Mouse (Mus musculus): ENCODE measurements around the gene Dus4l. TPM values are rescaled to one million over a fixed set of nuclear protein-coding genes. Genes with fewer than 3 reads are reported as not detected.
"Not testable (repeated sequence)": the region's sequence is repeated elsewhere in the genome, so short reads cannot be mapped to it uniquely, and the experiment has no call there.

Gene Dus4l
- polyA plus RNA-seq, 1 experiment from 2014 or later = 15.8 TPM

DNA sequence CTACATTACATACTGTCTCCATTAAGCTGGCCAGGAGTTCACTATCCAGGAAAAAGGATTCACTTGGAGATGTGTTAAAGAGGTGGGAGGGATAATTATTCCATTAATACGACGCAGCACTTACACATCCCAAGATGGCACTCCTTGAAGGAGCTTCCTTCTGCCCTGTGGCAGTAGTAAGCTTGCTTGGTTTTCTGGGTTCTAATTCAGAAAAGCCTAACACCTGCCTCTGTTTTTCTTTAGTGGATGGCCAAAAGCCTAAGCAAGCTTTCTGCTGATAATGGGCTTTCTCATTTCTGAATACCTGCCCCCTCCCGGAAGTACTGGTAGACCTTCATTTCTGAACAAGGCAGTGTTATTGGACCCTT lies 19.4 kb downstream of the Dus4l start:
- no peaks in the 10 kb centered on the region for H3K9me3 ChIP-seq
- ATAC-seq (ENCODE audit: insufficient number of reproducible peaks, insufficient read depth, low FRiP score, low TSS enrichment, low read depth) = 0 out of 2 replicates have a peak, but pooled peaks have one; percentile 10
- H3K9ac ChIP-seq = no peak overlapping the region
- WGBS = 87% methylated on average over 3 of the region's 3 CpGs
- peak overlapping the region; percentile 64; the same call in 1 of the 2 replicates for H3K4me3 ChIP-seq
- H3K27ac ChIP-seq = no peak overlapping the region; the same call in 1 of the 2 replicates
- H3K4me2 ChIP-seq = peak overlapping the region; percentile 75
- no peaks in the 10 kb centered on the region for H3K27me3 ChIP-seq
- H3K4me1 ChIP-seq = peaks cover 12% of the 10 kb centered on the region
- H3K36me3 ChIP-seq = 0 out of 2 replicates have a peak, but pooled peaks cover 3% of the 10 kb centered on the region

GRCm38 (mm10) chr12:31634343-31635239 lies 20.0 kb downstream of the Dus4l start, which contains the start of gene Bcap29:
Gene Bcap29, minus strand, starts transcription at chr12:31634658.
- peak; percentile 79 for ATAC-seq (ENCODE audit: insufficient number of reproducible peaks, insufficient read depth, low FRiP score, low TSS enrichment, low read depth)
- Histone ChIP-seq H3K9me3 (no peaks in the 10 kb centered on the region), H3K4me3 (peak within 1 kb of the TSS; percentile 64), H3K36me3 (peaks cover 5% of the 10 kb centered on the region; the same call in 1 of the 2 replicates), H3K4me2 (peak within 1 kb of the TSS; percentile 75), H3K27ac (peak within 1 kb of the TSS; percentile 83), H3K9ac (peak within 1 kb of the TSS; percentile 85), H3K27me3 (no peaks in the 10 kb centered on the region), H3K4me1 (peaks cover 12% of the 10 kb centered on the region)
- 3% methylated on average over 65 of the region's 73 CpGs for WGBS

- Histone ChIP-seq H3K36me3 (peaks cover 5% of the 10 kb centered on the region; the same call in 1 of the 2 replicates), H3K4me3 (peak overlapping the region; percentile 64), H3K9me3 (no peaks in the 10 kb centered on the region), H3K27me3 (no peaks in the 10 kb centered on the region), H3K9ac (peak overlapping the region; percentile 85), H3K4me1 (peaks cover 12% of the 10 kb centered on the region), H3K4me2 (peak overlapping the region; percentile 75), H3K27ac (peak overlapping the region; percentile 83; the same call in 1 of the 2 replicates)
- no peak for ATAC-seq (ENCODE audit: insufficient number of reproducible peaks, insufficient read depth, low FRiP score, low TSS enrichment, low read depth)
- 7% methylated on average over 13 of the region's 13 CpGs for WGBS
Measured at GRCm38 (mm10) chr12:31633970-31634342, 20.7 kb downstream of the Dus4l start.

- H3K4me3 ChIP-seq; H3K9me3 ChIP-seq; H3K27ac ChIP-seq; H3K9ac ChIP-seq; ATAC-seq (ENCODE audit: insufficient number of reproducible peaks, insufficient read depth, low FRiP score, low TSS enrichment, low read depth); H3K4me1 ChIP-seq; H3K4me2 ChIP-seq; H3K27me3 ChIP-seq: not testable (repeated sequence)
- 92% methylated on average over 9 of the region's 9 CpGs for WGBS
- H3K36me3 ChIP-seq = peaks cover 31% of the 10 kb centered on the region
Measured at GRCm38 (mm10) chr12:31628396-31628795, 26.2 kb downstream of the Dus4l start.

GRCm38 (mm10) chr12:31625016-31625415 lies 29.6 kb downstream of the Dus4l start:
- Histone ChIP-seq H3K9ac (no peak overlapping the region), H3K36me3 (peaks cover 40% of the 10 kb centered on the region), H3K9me3 (no peaks in the 10 kb centered on the region), H3K4me3 (no peak overlapping the region), H3K27ac (no peak overlapping the region), H3K4me2 (no peak overlapping the region), H3K4me1 (peaks cover 3% of the 10 kb centered on the region; the same call in 1 of the 2 replicates), H3K27me3 (no peaks in the 10 kb centered on the region)
- 89% methylated on average over 1 of the region's 1 CpGs for WGBS
- no peak for ATAC-seq (ENCODE audit: insufficient number of reproducible peaks, insufficient read depth, low FRiP score, low TSS enrichment, low read depth)

GRCm38 (mm10) chr12:31620106-31620505 lies 34.5 kb downstream of the Dus4l start:
- no peak overlapping the region for H3K9ac ChIP-seq
- 83% methylated on average over 8 of the region's 8 CpGs for WGBS
- no peak for ATAC-seq (ENCODE audit: insufficient number of reproducible peaks, insufficient read depth, low FRiP score, low TSS enrichment, low read depth)

DNA sequence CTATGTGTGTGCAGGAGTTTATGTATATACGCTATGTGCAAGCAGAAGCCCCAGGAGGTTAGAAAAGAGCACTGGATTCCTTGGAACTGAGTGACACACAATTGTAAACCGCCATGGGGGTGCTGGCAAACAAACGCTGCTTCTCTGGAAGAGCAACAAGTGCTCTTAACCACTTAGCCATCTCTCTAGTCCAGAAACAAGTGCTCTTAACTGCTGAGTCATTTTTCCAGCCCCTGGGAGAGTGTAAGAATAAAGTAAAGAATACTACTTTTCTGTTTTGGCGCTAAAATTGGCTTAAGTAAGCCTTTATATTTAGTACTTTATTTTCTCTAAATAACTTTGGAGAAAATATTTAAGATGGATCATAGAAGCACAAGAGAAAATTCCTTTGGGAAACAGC lies 41.3 kb downstream of the Dus4l start:
- no peak for ATAC-seq (ENCODE audit: insufficient number of reproducible peaks, insufficient read depth, low FRiP score, low TSS enrichment, low read depth)
- Histone ChIP-seq H3K9me3 (no peaks in the 10 kb centered on the region), H3K9ac (no peak overlapping the region), H3K4me1 (no peaks in the 10 kb centered on the region), H3K4me3 (no peak overlapping the region), H3K27ac (no peak overlapping the region), H3K36me3 (peaks cover 17% of the 10 kb centered on the region), H3K27me3 (no peaks in the 10 kb centered on the region), H3K4me2 (no peak overlapping the region)
- 71% methylated on average over 4 of the region's 4 CpGs for WGBS

More at GRCm38 (mm10) chr12:31620106-31620505, 34.5 kb downstream of the Dus4l start:
- no peak overlapping the region for H3K4me2 ChIP-seq
- H3K9me3 ChIP-seq = no peaks in the 10 kb centered on the region
- peaks cover 3% of the 10 kb centered on the region; the same call in 1 of the 2 replicates for H3K4me1 ChIP-seq
- H3K27me3 ChIP-seq = no peaks in the 10 kb centered on the region
- H3K36me3 ChIP-seq = peaks cover 30% of the 10 kb centered on the region
- H3K4me3 ChIP-seq = no peak overlapping the region
- H3K27ac ChIP-seq = no peak overlapping the region

DNA sequence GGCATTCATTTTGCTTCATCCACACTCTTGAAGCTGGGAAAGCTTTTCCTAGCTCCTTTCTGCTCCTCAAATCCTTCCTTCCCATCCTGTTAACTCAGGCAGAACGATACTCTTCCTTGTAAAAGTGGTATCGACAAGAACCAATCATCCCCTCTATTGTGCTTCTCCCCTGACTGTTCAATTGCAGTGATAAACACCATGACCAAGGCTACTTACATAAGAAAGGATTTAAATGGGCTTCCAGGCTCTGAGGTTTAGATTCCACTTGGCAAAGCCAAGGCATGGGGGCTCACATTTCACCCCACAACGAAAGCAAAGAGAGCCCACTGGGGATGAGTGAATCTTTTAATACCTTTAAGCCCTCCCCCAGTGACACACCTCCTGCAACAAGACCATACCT lies 46.5 kb downstream of the Dus4l start:
- Histone ChIP-seq H3K9me3 (no peaks in the 10 kb centered on the region), H3K27me3 (no peaks in the 10 kb centered on the region), H3K4me3 (no peak overlapping the region), H3K36me3 (peaks cover 7% of the 10 kb centered on the region; the same call in 1 of the 2 replicates), H3K4me2 (no peak overlapping the region), H3K27ac (no peak overlapping the region), H3K4me1 (no peaks in the 10 kb centered on the region), H3K9ac (no peak overlapping the region)
- no peak for ATAC-seq (ENCODE audit: insufficient number of reproducible peaks, insufficient read depth, low FRiP score, low TSS enrichment, low read depth)
- WGBS = 20% methylated on average over 3 of the region's 3 CpGs

- Histone ChIP-seq H3K36me3 (0 out of 2 replicates have a peak, but pooled peaks cover 1% of the 10 kb centered on the region), H3K9me3 (no peaks in the 10 kb centered on the region), H3K4me1 (no peaks in the 10 kb centered on the region), H3K9ac (no peak overlapping the region), H3K27me3 (no peaks in the 10 kb centered on the region), H3K27ac (no peak overlapping the region), H3K4me2 (no peak overlapping the region), H3K4me3 (no peak overlapping the region)
- no peak for ATAC-seq (ENCODE audit: insufficient number of reproducible peaks, insufficient read depth, low FRiP score, low TSS enrichment, low read depth)
- 46% methylated on average over 3 of the region's 3 CpGs for WGBS
Measured at GRCm38 (mm10) chr12:31604894-31605293, 49.7 kb downstream of the Dus4l start.

GRCm38 (mm10) chr12:31603586-31603985 lies 51.0 kb downstream of the Dus4l start:
- ATAC-seq (ENCODE audit: insufficient number of reproducible peaks, insufficient read depth, low FRiP score, low TSS enrichment, low read depth) = no peak

GRCm38 (mm10) chr12:31594296-31594695 lies 60.3 kb downstream of the Dus4l start:
- ATAC-seq (ENCODE audit: insufficient number of reproducible peaks, insufficient read depth, low FRiP score, low TSS enrichment, low read depth) = no peak

More at GRCm38 (mm10) chr12:31603586-31603985, 51.0 kb downstream of the Dus4l start:
- Histone ChIP-seq H3K4me3 (no peak overlapping the region), H3K4me2 (no peak overlapping the region), H3K9me3 (no peaks in the 10 kb centered on the region), H3K27ac (no peak overlapping the region), H3K36me3 (0 out of 2 replicates have a peak, but pooled peaks cover 7% of the 10 kb centered on the region), H3K4me1 (no peaks in the 10 kb centered on the region), H3K27me3 (no peaks in the 10 kb centered on the region), H3K9ac (no peak overlapping the region)
- WGBS = 82% methylated on average over 6 of the region's 6 CpGs

GRCm38 (mm10) chr12:31592011-31592410 lies 62.6 kb downstream of the Dus4l start:
- Histone ChIP-seq H3K4me3 (no peak overlapping the region), H3K4me2 (no peak overlapping the region), H3K9ac (no peak overlapping the region), H3K9me3 (0 out of 2 replicates have a peak, but pooled peaks cover 5% of the 10 kb centered on the region), H3K27me3 (no peaks in the 10 kb centered on the region), H3K36me3 (peaks cover 10% of the 10 kb centered on the region), H3K27ac (no peak overlapping the region), H3K4me1 (no peaks in the 10 kb centered on the region)
- 28% methylated on average over 3 of the region's 3 CpGs for WGBS
- no peak for ATAC-seq (ENCODE audit: insufficient number of reproducible peaks, insufficient read depth, low FRiP score, low TSS enrichment, low read depth)

More at GRCm38 (mm10) chr12:31594296-31594695, 60.3 kb downstream of the Dus4l start:
- Histone ChIP-seq H3K4me3 (no peak overlapping the region), H3K36me3 (peaks cover 10% of the 10 kb centered on the region), H3K9ac (no peak overlapping the region), H3K9me3 (no peaks in the 10 kb centered on the region), H3K4me2 (no peak overlapping the region), H3K4me1 (no peaks in the 10 kb centered on the region), H3K27ac (no peak overlapping the region), H3K27me3 (no peaks in the 10 kb centered on the region)
- 82% methylated on average over 3 of the region's 3 CpGs for WGBS

Measured in embryonic facial prominence, embryonic 13.5 days (tissue).